Mouse (Mus musculus) megakaryocyte-erythroid progenitor cell, adult 5-6 weeks (primary cell): ENCODE results near the gene Omp. TPM values are rescaled to one million over a fixed set of nuclear protein-coding genes. Genes with fewer than 3 reads are reported as not detected.
A peak's percentile ranks its signal among the peaks of the same experiment; 100 is the strongest.

Source experiments
- ATAC-seq: replicated peaks from 2 replicates; pipeline ENCODE4 v1.8.0; 2016; ENCODE audit warnings: mild to moderate bottlenecking, inconsistent platforms; ENCODE audit not compliant: severe bottlenecking, poor library complexity, low FRiP score, low TSS enrichment
- total RNA-seq, 2 experiments: library from RNA; stranded (forward) in 1 of 2; stranded (reverse) in 1 of 2; fragments of 200-1000, 215-1000 nt in 1 of 2; fragments of >200 nt in 1 of 2; fragmentation: Nextera tagmentation in 1 of 2; gene quantifications; 2 replicates each; pipeline ENCODE4 v1.2.3; 2014 to 2017

Gene Omp
- total RNA-seq, 2 experiments from 2014 or later = 0.63 TPM; not detected in 1

- no peak for ATAC-seq
Observed at GRCm38 (mm10) chr7:98172661-98173060, 27.4 kb upstream of the Omp start.

- peak; percentile 73 for ATAC-seq
Observed at GRCm38 (mm10) chr7:98171141-98172073, 26.1 kb upstream of the Omp start.

GRCm38 (mm10) chr7:98164999-98165528 is 19.8 kb upstream of the Omp start:
- ATAC-seq = peak; percentile 83

- ATAC-seq = no peak
Observed at GRCm38 (mm10) chr7:98164382-98164998, 19.2 kb upstream of the Omp start.

GRCm38 (mm10) chr7:98163700-98164099 is 18.4 kb upstream of the Omp start:
- ATAC-seq = no peak

- no peak for ATAC-seq
Observed at GRCm38 (mm10) chr7:98162239-98162638, 16.9 kb upstream of the Omp start.

GRCm38 (mm10) chr7:98160041-98160740 is 14.9 kb upstream of the Omp start:
- ATAC-seq = no peak

GRCm38 (mm10) chr7:98158481-98158880 is 13.2 kb upstream of the Omp start:
- ATAC-seq = no peak

- no peak for ATAC-seq
Observed at GRCm38 (mm10) chr7:98157636-98158332, 12.5 kb upstream of the Omp start.

- ATAC-seq = no peak
Observed at GRCm38 (mm10) chr7:98156280-98156665, 11.0 kb upstream of the Omp start.

- peak; percentile 64 for ATAC-seq
Observed at GRCm38 (mm10) chr7:98155546-98156279, 10.4 kb upstream of the Omp start.

GRCm38 (mm10) chr7:98153892-98154291 is 8.6 kb upstream of the Omp start:
- ATAC-seq = no peak

- no peak for ATAC-seq
Observed at GRCm38 (mm10) chr7:98153345-98153744, 8.0 kb upstream of the Omp start.

GRCm38 (mm10) chr7:98152400-98152799 is 7.1 kb upstream of the Omp start:
- ATAC-seq = no peak

GRCm38 (mm10) chr7:98150525-98150924 is 5.2 kb upstream of the Omp start:
- ATAC-seq = no peak

- no peak for ATAC-seq
Observed at GRCm38 (mm10) chr7:98149802-98150201, 4.5 kb upstream of the Omp start.

GRCm38 (mm10) chr7:98148721-98149407 is 3.6 kb upstream of the Omp start:
- no peak for ATAC-seq

- ATAC-seq = no peak
Observed at GRCm38 (mm10) chr7:98147766-98148165, 2.5 kb upstream of the Omp start.
